Mouse (Mus musculus) testis, adult 2 months (tissue): ENCODE results near the gene Klf13.

Experiments used
- CTCF ChIP-seq: fragments of 200-500 bp; IDR thresholded peaks from 2 replicates; pipeline ENCODE4 v1.5.1; 2012; ENCODE audit warnings: low read depth, mild to moderate bottlenecking, inconsistent platforms, low read length, moderate library complexity; ENCODE audit not compliant: control insufficient read depth, insufficient read depth, insufficient replicate concordance
- POLR2A ChIP-seq: fragments of 200-500 bp; IDR thresholded peaks from 2 replicates; pipeline ENCODE4 v1.6.1; 2012; ENCODE audit warnings: low read depth, mild to moderate bottlenecking, inconsistent platforms, low read length, moderate library complexity; ENCODE audit not compliant: control insufficient read depth

DNA sequence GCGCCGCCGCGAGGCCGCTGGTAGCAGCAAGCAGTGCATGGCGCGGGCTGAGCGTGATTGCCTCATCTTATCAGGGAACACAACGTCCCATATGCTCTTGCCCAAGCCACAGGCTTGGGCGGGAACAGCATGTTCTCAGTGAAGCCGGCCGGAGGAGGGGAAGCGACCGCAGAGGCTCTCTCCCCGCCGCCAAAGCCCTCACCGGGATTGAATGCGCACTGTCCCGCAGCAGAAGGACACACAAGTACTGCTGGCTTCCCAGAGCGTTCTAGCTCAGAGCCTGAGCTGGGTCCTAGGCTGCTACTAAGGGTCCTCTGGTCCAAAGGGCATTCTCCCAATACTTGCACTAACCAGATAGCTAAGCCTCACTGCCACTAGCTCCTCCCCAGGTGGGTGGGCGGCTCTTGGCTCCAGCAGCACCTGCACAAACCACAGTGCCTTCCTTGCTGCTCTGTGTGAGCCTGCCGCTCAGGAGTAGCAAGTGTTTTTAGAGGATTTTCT is 41.7 kb downstream of the Klf13 start:
- TF ChIP-seq CTCF (peak; percentile 36; the same call in 1 of the 2 replicates), POLR2A (no peak; the same call in 1 of the 2 replicates)
